Mouse (Mus musculus) embryonic fibroblast, embryonic 13.5 days (primary cell): Measurements from ENCODE around the gene Sipa1l3. TPM values are rescaled to one million over a fixed set of nuclear protein-coding genes. Genes with fewer than 3 reads are reported as not detected.
A peak's percentile ranks its signal among the peaks of the same experiment; 100 is the strongest.

Experiments used
- H3K27ac ChIP-seq: 2 replicates; pipeline ENCODE4 v1.5.1; 2012; ENCODE audit warnings: low read length, control low read depth, inconsistent platforms; ENCODE audit not compliant: insufficient read depth
- H3K4me1 ChIP-seq: 2 replicates; pipeline ENCODE4 v1.6.1; 2011; ENCODE audit warnings: low read length; ENCODE audit not compliant: control insufficient read depth, insufficient read depth
- H3K4me3 ChIP-seq: 2 replicates; pipeline ENCODE4 v1.5.1; 2011; ENCODE audit warnings: mild to moderate bottlenecking, control low read depth, low read length; ENCODE audit not compliant: insufficient read depth
- CTCF ChIP-seq: IDR thresholded peaks from 2 replicates; pipeline ENCODE4 v1.5.1; 2011; ENCODE audit warnings: mild to moderate bottlenecking, control low read depth, low read length, moderate library complexity, borderline replicate concordance; ENCODE audit not compliant: insufficient read depth
- POLR2A ChIP-seq: IDR thresholded peaks from 2 replicates; pipeline ENCODE4 v1.6.1; 2011; ENCODE audit warnings: low read depth, mild to moderate bottlenecking, control low read depth, low read length, moderate library complexity
- polyA plus RNA-seq: library from polyadenylated mRNA; stranded (reverse); fragments of >200 nt; gene quantifications from 2 replicates; pipeline ENCODE4 v1.2.4, GENCODE M21; 2011; ENCODE audit warnings: low read depth; ENCODE audit not compliant: missing spikeins, insufficient read length

Gene Sipa1l3
- polyA plus RNA-seq, 1 experiment = 22.0 TPM

DNA sequence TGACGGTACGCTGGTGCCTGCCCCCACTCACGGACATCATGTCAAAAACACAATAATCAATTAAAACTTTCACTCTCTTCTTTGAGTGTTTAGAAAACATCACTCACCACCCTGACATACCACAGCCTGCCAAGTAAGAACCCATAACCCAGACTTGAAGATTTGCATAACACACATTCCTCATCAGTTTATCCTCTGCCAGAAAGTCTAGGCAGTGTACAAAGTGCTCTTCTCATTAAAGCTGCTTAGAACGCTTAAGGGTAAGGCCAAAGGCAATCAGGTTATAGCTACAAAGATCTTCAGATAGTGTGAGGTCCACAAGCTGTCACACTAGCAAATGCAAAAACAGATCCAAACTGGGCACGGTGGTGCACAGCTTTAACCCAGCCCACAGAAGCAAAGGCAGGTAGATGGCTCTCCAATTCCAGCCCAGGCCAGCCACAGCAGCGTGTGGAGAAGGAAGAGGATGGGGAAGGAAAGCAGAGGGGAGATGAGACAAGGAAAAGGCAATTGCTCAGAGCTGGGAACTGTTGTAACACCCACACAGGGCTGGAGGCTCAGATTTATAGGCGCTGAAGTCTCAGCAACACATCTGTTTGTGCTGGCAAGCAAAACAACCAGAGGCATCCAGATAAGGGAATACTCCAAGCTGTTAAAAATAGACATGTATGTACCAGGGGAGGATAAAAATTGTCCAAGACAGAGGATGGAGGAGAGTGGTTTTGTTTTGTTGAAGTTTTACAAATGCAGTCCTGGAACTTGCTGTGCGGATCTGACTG lies 246.6 kb downstream of the Sipa1l3 start:
- peak overlapping the region; percentile 76 for H3K27ac ChIP-seq
- TF ChIP-seq CTCF (no peak), POLR2A (no peak)

GRCm38 (mm10) chr7:29270445-29270844 lies 248.0 kb downstream of the Sipa1l3 start:
- Histone ChIP-seq H3K4me3 (no peak overlapping the region), H3K4me1 (no peaks in the 10 kb centered on the region; the same call in 1 of the 2 replicates), H3K27ac (no peak overlapping the region)
- TF ChIP-seq CTCF (no peak), POLR2A (no peak)

More for the DNA sequence above, 246.6 kb downstream of the Sipa1l3 start:
- Histone ChIP-seq H3K4me3 (no peak overlapping the region), H3K4me1 (no peaks in the 10 kb centered on the region; the same call in 1 of the 2 replicates)

Other genes with a start within 250 kb of the Sipa1l3 start
- 11.6 and 11.7 TPM in 2 replicates for gene Spint2, start 236.7 kb downstream of the Sipa1l3 start, polyA plus RNA-seq
- 8.2 and 12.8 TPM in 2 replicates for gene Ppp1r14a, start 229.3 kb downstream of the Sipa1l3 start, polyA plus RNA-seq
- 4.7 and 6.6 TPM in 2 replicates for gene Dpf1, start 214.7 kb downstream of the Sipa1l3 start, polyA plus RNA-seq
- not detected in 2 replicates for gene Catsperg2, start 208.4 kb upstream of the Sipa1l3 start, polyA plus RNA-seq
- 10.3 and 13.3 TPM in 2 replicates for gene Zfp84, start 249.9 kb upstream of the Sipa1l3 start, polyA plus RNA-seq